Mouse (Mus musculus) intestine, embryonic 14.5 days (tissue): ENCODE measurements around the gene Cramp1l. TPM values are rescaled to one million over a fixed set of nuclear protein-coding genes. Genes with fewer than 3 reads are reported as not detected.

Experiments
- ATAC-seq: fragments of 200-750 bp; cut with Nextera tagmentation; replicated peaks from 2 replicates; pipeline ENCODE4 v1.8.0; 2017; ENCODE audit warnings: low read depth, moderate number of reproducible peaks, moderate TSS enrichment, moderate library complexity; ENCODE audit not compliant: low FRiP score, low TSS enrichment
- DNase-seq: peaks from one replicate; pipeline ENCODE4 v3.0.0-alpha.2; 2018; ENCODE audit warnings: low spot score
- H3K27ac ChIP-seq: fragments of 300-500 bp; sonication (generic); 2 replicates; pipeline ENCODE4 v1.5.1; 2014; ENCODE audit warnings: low read depth, mild to moderate bottlenecking, control low read depth
- H3K27me3 ChIP-seq: fragments of 300-500 bp; sonication (generic); replicated peaks from 2 replicates; pipeline ENCODE4 v1.6.1; 2014; ENCODE audit warnings: low read length, control low read depth; ENCODE audit not compliant: control insufficient read depth, insufficient read depth
- H3K36me3 ChIP-seq: fragments of 300-500 bp; sonication (generic); 2 replicates; pipeline ENCODE4 v1.6.1; 2014; ENCODE audit warnings: low read length, control low read depth; ENCODE audit not compliant: control insufficient read depth, insufficient read depth
- H3K4me1 ChIP-seq: fragments of 300-500 bp; sonication (generic); replicated peaks from 2 replicates; pipeline ENCODE4 v1.6.1; 2014; ENCODE audit warnings: low read length, control low read depth, mixed read lengths; ENCODE audit not compliant: control insufficient read depth, insufficient read depth
- H3K4me2 ChIP-seq: fragments of 300-500 bp; sonication (generic); 2 replicates; pipeline ENCODE4 v1.6.1; 2014; ENCODE audit warnings: low read length
- H3K4me3 ChIP-seq: fragments of 300-500 bp; sonication (generic); 2 replicates; pipeline ENCODE4 v1.5.1; 2014; ENCODE audit warnings: low read depth, low read length, control low read depth, mixed read lengths
- H3K9ac ChIP-seq: fragments of 300-500 bp; sonication (generic); 2 replicates; pipeline ENCODE4 v1.6.1; 2014; ENCODE audit warnings: mild to moderate bottlenecking, low read length
- H3K9me3 ChIP-seq: fragments of 300-500 bp; sonication (generic); 2 replicates; pipeline ENCODE4 v1.6.1; 2016; ENCODE audit warnings: low read length, control low read depth; ENCODE audit not compliant: control insufficient read depth
- WGBS: fragments of 180-500 bp; shearing (Covaris S2); extraction: QIAGEN DNeasy Blood & Tissue Kit; methylation state at CpG from one replicate; pipeline ENCODE4 v1.1.7; 2014; 5-methylcytosine and 5-hydroxymethylcytosine counted together
- polyA plus RNA-seq: library from polyadenylated mRNA; unstranded; fragments of >200 nt; fragmentation: Nextera tagmentation; extraction: Ambion mirVana; gene quantifications from 2 replicates; pipeline ENCODE4 v1.2.1, GENCODE M21; 2014

The Cramp1l gene
- polyA plus RNA-seq, 1 experiment from 2014 or later: 7.1 TPM

GRCm38 (mm10) chr17:25044879-25045278 lies 29.3 kb upstream of the Cramp1l start:
- no peak overlapping the region for H3K4me2 ChIP-seq
- H3K9ac ChIP-seq: no peak overlapping the region
- no peaks in the 10 kb centered on the region for H3K27me3 ChIP-seq
- H3K9me3 ChIP-seq: no peaks in the 10 kb centered on the region
- WGBS: 78% methylated on average over 7 of the region's 7 CpGs
- H3K4me3 ChIP-seq: no peak overlapping the region
- no peak for ATAC-seq
- H3K27ac ChIP-seq: no peak overlapping the region
- peaks cover 30% of the 10 kb centered on the region for H3K36me3 ChIP-seq
- DNase-seq: no peak
- no peaks in the 10 kb centered on the region for H3K4me1 ChIP-seq

DNA sequence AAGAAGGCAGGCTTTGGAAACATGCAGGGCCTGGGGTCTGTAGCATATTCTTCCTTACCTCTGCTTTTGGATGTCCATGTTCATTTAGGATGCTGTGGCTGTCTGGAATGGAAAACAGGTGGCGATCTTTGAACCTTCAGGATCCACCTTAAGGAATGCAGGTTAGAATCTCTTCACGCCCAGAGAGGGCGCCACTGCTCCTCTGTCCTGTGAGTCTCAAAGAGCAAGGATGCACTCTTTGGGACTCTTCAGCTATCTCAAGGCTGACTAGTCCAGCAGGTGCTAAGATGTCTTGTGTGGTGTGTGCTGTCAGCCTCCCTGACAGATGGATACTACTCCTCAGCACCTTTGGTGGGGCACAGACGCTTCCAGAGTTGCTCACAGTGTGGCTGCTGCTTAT lies 20.6 kb upstream of the Cramp1l start:
- DNase-seq (no peak), ATAC-seq (no peak)
- Histone ChIP-seq H3K9ac (no peak overlapping the region), H3K4me3 (no peak overlapping the region), H3K4me1 (no peaks in the 10 kb centered on the region), H3K4me2 (no peak overlapping the region), H3K9me3 (no peaks in the 10 kb centered on the region), H3K27me3 (no peaks in the 10 kb centered on the region), H3K36me3 (peaks cover 51% of the 10 kb centered on the region), H3K27ac (no peak overlapping the region)
- WGBS: 69% methylated on average over 4 of the region's 4 CpGs

GRCm38 (mm10) chr17:25016292-25017132 lies 924 bp upstream of the Cramp1l start:
- peak; percentile 82 for ATAC-seq

GRCm38 (mm10) chr17:25014841-25015570 lies 582 bp downstream of the Cramp1l start:
- ATAC-seq (peak; percentile 14), DNase-seq (no peak)
- Histone ChIP-seq H3K36me3 (peaks cover 31% of the 10 kb centered on the region), H3K4me3 (peak overlapping the region; percentile 100), H3K4me1 (peaks cover 14% of the 10 kb centered on the region), H3K9ac (peak overlapping the region; percentile 95), H3K9me3 (no peaks in the 10 kb centered on the region), H3K27me3 (no peaks in the 10 kb centered on the region), H3K4me2 (peak overlapping the region; percentile 61), H3K27ac (peak overlapping the region; percentile 84)
- under 1% methylated on average over 39 of the region's 39 CpGs for WGBS

More at GRCm38 (mm10) chr17:25016292-25017132, 924 bp upstream of the Cramp1l start:
- H3K4me1 ChIP-seq: peaks cover 14% of the 10 kb centered on the region
- H3K4me3 ChIP-seq: peak overlapping the region; percentile 100
- peak overlapping the region; percentile 76 for H3K27ac ChIP-seq
- peak overlapping the region; percentile 81 for H3K4me2 ChIP-seq
- DNase-seq: peak; percentile 77
- peaks cover 18% of the 10 kb centered on the region for H3K36me3 ChIP-seq
- under 1% methylated on average over 55 of the region's 55 CpGs for WGBS
- H3K9ac ChIP-seq: peak overlapping the region; percentile 66
- no peaks in the 10 kb centered on the region for H3K9me3 ChIP-seq
- no peaks in the 10 kb centered on the region for H3K27me3 ChIP-seq

DNA sequence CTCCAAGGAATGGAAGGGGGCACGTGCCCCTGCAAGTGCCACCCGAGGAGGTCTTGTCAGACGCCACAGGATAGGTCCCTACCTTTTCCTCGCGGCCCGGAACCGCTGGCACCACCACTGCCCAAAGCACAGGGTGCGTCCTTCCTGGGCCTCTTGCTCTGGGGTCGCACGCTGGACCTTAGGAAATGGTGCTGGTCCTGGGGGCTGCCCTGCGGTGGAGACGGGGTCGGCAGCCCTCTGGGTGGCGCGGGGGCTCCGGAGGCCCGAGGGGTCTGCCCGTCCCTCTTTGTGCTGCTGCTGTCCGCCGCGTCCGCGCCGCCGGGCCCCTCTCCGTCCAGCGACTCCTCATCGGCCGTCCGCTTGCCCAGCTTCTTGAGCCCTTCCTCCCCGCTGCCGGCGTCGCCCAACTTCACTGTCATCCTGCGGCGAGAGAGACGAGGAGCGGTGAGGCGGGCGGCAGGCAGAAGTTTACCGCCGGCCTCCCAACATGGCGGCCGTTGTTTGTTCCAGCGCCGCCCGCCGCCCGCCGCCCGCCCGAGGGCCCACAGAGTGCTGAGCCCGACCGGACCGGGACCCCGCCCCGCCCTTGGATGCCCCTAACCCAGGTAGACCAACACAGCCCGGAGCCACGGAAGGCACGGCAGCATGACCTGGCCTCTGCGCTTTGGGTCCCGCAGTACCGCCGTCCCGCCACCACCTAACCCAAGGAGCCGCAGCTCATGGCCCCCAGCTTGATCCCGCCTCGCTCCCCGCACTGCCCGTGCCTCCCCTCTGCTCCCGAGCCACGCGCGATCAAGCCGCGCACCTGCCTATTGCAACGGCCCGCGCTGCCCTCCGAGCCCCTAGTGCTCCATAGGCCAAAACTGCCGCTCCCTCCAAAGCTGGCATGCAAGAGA lies 1.7 kb downstream of the Cramp1l start:
- DNase-seq (peak; percentile 76), ATAC-seq (0 out of 2 replicates have a peak, but pooled peaks have one; percentile 10)
- Histone ChIP-seq H3K4me1 (peaks cover 14% of the 10 kb centered on the region), H3K36me3 (peaks cover 35% of the 10 kb centered on the region), H3K9me3 (no peaks in the 10 kb centered on the region), H3K9ac (peak overlapping the region; percentile 95), H3K4me3 (peak overlapping the region; percentile 100), H3K27ac (peak overlapping the region; percentile 78), H3K4me2 (peak overlapping the region; percentile 61), H3K27me3 (no peaks in the 10 kb centered on the region)
- under 1% methylated on average over 61 of the region's 81 CpGs for WGBS

GRCm38 (mm10) chr17:25007480-25007879 lies 8.1 kb downstream of the Cramp1l start:
- H3K4me1 ChIP-seq: 0 out of 2 replicates have a peak, but pooled peaks cover under 1% of the 10 kb centered on the region
- peaks cover 76% of the 10 kb centered on the region for H3K36me3 ChIP-seq
- no peak overlapping the region for H3K4me3 ChIP-seq
- DNase-seq: no peak
- no peak overlapping the region for H3K9ac ChIP-seq
- no peaks in the 10 kb centered on the region for H3K9me3 ChIP-seq
- ATAC-seq: no peak
- no peak overlapping the region for H3K4me2 ChIP-seq
- no peak overlapping the region for H3K27ac ChIP-seq
- H3K27me3 ChIP-seq: no peaks in the 10 kb centered on the region

GRCm38 (mm10) chr17:25005102-25005501 lies 10.5 kb downstream of the Cramp1l start:
- no peaks in the 10 kb centered on the region for H3K4me1 ChIP-seq
- H3K9ac ChIP-seq: no peak overlapping the region
- WGBS: 96% methylated on average over 3 of the region's 3 CpGs
- H3K4me2 ChIP-seq: no peak overlapping the region
- H3K36me3 ChIP-seq: peaks cover 76% of the 10 kb centered on the region
- ATAC-seq (no peak), DNase-seq (no peak)
- H3K27me3 ChIP-seq: no peaks in the 10 kb centered on the region
- no peak overlapping the region for H3K27ac ChIP-seq
- H3K4me3 ChIP-seq: no peak overlapping the region
- H3K9me3 ChIP-seq: no peaks in the 10 kb centered on the region

DNA sequence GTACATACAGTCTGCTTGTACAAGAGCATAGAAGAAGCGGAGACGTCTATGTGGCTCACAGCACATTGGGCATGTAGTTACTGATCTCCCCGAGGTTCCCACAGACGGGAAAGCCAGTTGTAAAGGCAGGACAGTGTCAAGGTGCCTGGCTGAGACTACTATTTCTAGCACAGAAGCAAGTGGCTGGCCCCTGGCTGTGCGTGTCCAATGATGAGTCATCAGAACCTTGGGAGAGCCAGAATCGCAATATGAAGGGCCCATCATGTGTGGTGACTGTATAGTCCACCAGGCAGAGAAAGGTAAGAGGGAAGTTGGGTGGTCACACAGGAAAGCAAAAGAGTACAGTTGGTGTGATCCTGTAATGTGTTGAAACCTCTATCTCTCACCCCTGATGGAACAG lies 20.9 kb downstream of the Cramp1l start:
- H3K4me3 ChIP-seq: no peak overlapping the region
- no peaks in the 10 kb centered on the region for H3K4me1 ChIP-seq
- no peak overlapping the region for H3K4me2 ChIP-seq
- no peak overlapping the region for H3K9ac ChIP-seq
- ATAC-seq (no peak), DNase-seq (no peak)
- no peaks in the 10 kb centered on the region for H3K27me3 ChIP-seq
- H3K27ac ChIP-seq: no peak overlapping the region
- no peaks in the 10 kb centered on the region for H3K9me3 ChIP-seq
- peaks cover 97% of the 10 kb centered on the region for H3K36me3 ChIP-seq
- WGBS: 92% methylated on average over 6 of the region's 6 CpGs
